Mouse (Mus musculus) ES-CJ7 (cell line): Measurements from ENCODE around the gene Dnajc25.
A peak's percentile ranks its signal among the peaks of the same experiment; 100 is the strongest.

Experiments
- DNase-seq: peaks from one replicate; pipeline ENCODE4 v3.0.0; 2011; ENCODE audit warnings: low read depth, low spot score

The Dnajc25 gene

DNA sequence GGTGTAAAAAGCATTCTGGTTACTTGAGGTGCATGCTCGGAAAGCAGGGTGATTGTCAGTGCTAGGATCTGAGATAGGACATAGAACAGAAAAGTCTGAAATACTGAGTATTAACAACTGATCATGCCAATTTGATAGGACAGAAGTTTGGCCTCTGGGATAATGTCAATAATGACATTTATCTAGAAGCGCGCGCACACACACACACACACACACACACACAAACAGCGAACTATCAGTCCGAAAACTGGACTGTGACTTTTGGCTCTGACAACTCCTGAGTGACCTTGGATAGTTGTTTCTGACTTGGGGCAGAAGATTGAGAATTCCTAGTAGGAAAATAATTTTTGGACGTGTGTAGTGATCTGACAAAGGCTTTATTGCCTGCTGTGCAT lies 8.9 kb downstream of the Dnajc25 start:
- no peak for DNase-seq

DNA sequence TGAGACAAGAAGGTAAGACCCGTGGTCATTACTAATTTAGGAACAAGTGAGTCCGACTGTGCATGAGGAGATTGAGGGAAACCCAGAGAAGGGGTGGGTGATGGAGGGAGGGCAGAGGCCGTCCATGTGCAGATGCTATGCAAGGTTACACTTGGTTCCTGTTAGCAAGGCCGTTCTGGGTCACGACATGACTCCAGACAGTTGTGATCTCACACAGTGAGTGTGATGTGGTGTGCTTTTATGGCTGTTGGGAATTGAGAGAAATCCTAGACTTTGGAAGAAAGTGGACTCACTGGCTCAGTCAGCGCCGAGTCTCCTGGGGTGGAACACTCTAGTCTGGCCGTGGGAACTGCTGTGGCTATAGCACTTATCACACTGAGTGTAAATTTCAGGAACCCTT lies 11.3 kb downstream of the Dnajc25 start:
- DNase-seq: no peak

DNA sequence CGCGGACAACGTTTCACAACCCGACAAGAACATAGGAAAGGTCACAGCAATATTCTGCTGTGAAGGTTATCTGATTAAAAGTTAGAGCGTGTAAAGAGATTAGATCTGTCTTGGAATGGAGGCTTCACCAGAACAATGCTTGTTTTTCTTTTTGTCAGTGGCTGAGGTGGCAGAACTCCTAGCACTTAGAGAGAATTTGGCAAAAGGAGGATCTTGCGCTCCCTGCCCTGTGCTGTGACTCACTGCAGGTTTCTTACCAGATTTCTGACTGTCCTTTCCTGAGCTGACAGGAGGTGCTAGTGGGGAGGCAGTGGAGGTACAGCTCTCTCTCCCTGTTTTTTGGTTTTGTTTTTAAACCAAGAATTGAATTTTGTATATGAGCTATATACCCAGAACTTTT lies 12.2 kb downstream of the Dnajc25 start:
- DNase-seq: no peak

DNA sequence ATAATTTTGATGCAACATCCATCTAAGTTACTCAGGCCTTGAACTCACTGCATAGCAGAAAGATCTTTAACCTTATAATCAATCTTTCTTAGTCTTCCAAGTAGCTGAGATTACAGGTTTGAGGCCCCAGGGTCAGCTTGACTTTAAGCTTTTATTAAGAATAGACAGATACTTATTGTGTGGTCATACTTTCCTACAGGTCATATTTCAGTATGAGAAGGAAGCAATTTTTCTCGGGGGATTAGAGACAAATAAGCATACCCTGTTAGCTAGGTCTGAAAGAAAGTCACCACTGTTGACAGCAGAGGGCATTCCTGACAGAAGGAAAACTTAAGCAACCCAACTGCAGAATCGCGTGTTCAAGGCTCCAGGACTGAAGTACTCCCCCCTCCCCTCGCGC lies 13.1 kb downstream of the Dnajc25 start:
- DNase-seq: no peak

DNA sequence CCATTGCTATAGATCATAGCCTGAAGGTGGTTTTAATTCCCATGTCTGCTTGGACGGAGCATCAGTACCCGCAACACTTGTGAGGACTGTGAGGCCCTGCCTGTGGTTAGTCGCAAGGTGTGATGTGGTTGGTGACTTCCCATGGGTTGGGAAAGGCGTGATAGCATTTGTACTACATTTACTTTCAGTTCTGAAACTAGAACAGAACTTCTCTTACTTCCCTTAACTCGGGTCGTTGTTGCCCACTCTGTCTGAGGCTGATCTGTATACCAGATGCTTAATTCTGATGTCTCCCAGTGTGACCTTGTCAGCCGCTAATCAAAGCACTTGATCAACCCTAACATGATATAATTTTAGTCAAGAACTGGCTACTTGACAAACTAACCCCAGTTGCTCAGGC lies 14.3 kb downstream of the Dnajc25 start:
- DNase-seq: no peak

DNA sequence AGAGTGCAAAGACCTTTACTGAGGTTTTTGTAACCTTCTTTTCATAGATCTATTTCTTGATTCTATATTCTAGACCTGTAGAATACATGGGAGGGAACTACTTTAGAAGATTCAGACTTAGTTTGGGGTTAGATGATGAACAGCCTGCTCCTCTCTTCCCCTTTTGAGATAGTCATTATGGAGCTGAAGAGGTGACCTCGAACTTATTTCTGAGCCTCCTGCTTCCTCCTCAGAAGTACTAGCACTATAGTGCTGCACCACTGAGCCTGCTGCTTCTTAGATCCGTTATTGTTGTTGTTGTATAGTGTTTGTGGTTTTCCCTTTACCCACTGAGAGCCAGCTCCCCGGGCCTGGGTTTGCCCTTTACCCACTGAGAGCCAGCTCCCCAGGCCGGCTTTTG lies 14.8 kb downstream of the Dnajc25 start:
- DNase-seq: no peak

DNA sequence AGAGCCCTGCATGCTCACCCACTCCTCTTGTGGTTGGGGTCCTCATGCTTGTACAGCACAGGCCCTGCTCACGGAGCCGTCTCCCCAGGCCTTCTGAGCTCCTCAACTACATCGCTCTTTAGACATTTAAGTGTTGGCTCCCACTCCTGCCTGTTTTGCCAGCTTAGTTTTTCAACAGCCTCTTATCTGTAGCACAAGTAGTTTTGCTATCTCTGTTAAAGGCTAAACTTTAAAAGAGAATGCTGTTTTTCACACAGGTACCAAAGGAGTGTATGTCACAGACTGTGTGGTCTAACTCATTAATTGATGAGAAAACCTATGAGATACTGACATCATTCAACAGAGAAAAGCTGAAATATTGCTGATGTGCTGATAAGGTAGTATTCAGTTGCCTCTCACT lies 16.6 kb downstream of the Dnajc25 start:
- DNase-seq: no peak

DNA sequence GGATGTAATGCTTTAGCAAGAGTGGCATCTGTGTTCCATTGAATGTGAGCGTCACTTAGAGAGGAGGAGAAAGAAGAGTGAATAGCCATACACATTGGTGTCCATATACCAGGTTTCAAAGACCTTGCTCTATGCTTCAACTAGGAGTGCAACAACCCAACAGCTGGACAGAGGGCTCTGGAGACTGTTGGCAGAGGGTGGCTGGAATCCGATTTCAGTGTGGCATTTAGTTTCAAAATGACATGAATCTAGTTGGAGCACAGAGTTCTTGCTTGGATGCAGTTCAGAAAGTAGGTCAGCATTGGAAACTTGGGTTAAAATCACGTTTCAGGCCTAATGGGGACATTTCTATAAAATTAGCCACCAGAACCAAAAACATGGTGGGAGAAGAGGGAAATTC lies 20.3 kb downstream of the Dnajc25 start:
- DNase-seq: no peak

DNA sequence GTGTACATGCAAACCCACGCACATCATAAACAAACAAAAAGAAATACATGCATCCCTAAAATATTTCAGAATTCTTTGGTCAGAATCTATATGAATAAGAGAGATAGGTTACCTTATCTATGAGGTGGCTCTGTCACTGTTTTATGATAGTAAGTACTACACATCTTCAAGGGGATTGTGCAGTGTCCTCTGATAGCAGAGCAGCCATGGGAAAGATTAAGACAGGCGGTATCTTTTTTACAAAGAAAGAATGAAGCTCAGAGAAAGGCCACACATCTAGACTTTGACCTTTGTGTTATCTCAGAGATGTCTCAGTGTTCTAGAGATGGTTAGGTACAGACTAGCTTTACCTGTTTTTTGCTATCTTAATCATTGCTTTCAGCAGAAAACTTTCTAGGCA lies 22.1 kb downstream of the Dnajc25 start:
- DNase-seq: no peak

DNA sequence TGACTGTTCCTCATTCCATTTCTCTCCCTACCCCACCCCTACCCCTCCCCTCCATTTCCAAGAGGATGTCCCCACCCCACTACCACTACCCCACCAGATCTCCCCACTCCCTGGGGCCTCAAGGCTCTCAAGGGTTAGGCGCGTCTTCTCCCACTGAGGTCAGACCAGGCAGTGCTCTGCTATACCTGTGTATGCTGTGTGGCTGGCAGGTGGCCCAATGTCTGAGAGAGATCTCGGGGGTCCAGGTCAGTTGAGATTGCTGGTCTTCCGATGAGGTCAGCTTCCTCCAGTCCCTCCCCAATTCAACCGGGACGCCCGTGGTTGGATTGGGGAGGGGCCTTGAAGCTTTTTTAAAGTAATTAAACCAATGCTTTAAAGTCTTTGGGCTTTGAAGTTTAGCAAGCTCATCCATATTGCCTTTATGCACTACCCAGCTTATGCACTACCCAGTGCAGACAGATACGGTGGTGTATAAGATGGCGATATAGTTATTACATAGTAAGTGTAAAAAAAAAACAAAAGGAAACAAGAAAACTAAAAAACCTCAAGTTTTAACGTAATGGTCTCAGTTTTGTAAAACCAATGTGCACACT lies 39.6 kb downstream of the Dnajc25 start:
- no peak for DNase-seq

DNA sequence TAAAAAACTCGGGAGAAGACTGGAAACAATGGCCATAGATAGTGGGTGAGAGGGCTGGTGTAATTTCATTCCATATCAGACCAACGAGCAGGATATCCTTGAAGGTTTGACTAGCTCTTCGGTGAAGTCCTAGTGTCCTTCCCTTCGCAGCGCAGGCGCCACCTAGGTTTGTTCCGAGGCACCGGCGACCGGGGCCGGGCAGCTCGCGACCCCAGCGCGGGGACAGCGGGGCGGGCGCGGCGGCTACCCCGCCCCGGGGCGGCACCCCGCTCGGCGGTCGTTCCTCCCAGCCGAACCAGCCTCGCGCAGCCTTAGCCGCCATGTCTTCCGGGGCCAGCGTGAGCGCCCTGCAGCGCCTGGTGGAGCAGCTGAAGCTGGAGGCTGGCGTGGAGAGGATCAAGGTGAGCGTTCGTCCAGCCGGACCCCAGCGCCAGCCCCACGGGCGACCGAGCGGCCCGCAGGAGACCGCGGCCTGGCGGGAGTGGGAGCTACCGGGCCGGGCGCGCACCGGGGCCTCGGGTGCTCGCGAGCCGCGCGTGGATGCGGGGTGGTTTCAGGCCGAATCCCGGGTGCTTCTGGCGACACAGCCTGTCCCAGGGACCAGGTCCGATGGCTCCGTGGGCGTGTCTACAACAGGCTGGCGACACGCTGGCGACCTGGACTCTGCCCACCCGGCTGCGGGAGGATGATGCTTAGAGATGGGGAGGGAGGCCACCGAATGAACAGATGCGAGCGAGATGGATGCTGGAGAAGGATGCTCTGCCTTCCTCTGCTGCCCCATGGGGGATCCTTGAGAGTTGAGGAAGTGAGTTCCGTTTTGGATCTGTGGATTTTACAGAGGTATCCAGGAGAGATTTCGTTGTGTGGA lies 40.3 kb downstream of the Dnajc25 start, which contains the start of gene Gng10:
Gng10 (plus strand) TSS at position 171 of the 868 bp plus-strand sequence.
- DNase-seq: peak; percentile 8

DNA sequence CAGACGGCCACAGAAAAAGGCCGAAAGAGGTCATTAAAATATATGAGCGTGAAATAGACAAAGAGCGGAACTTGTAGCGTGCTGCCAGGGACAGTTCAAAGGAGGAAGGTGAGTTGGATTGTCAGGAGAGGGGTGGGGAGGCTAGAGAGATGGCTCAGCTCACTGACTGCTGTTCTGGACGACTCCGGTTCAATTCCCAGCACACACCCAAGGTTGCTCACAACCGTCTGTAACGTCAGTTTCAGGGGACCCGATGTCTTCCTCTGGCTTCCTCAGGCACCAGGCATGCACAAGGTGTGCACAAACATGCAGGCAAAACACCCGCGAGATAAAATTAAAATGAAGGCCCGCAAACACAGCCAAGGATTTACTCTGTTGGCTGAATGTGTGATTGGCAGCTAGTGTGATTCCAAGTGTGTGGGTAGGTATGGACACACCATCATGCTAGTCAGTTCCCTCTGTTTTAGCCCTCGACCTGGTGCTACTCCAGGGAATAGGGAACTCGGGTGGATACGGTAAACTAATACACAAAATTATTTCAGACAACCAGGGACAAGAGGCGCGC lies 41.0 kb downstream of the Dnajc25 start:
- peak; percentile 22 for DNase-seq

DNA sequence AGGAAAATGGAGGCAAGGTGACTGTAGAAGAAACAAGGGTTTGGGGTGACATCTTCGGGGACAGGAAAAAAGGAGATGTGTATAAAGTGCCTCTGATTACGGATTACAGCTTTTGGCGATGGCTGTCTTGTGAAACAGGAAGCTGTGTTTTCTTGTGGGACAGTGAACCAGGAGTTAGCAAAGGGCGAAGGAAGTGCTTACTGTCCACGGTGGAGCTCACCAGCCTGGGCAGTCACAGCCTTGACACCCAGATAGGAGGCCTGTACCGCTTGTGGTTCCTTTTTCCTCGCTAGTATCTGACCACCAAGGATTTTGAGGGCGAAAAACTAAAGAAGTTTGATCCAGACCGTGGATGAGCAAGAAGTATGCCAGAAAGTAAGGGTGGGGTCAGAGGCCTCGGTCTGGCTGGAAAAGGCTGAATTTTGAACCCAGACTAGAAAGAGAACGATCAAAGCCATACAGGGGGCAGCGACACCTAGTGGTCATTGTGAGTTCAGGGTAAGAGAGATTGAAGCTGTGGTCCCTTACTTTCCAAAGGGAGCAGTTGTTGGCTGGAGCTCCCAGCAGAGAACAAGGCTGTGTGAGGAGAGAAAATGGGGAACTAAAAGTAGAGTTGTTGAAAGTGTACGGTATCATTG lies 41.7 kb downstream of the Dnajc25 start:
- peak; percentile 87 for DNase-seq

DNA sequence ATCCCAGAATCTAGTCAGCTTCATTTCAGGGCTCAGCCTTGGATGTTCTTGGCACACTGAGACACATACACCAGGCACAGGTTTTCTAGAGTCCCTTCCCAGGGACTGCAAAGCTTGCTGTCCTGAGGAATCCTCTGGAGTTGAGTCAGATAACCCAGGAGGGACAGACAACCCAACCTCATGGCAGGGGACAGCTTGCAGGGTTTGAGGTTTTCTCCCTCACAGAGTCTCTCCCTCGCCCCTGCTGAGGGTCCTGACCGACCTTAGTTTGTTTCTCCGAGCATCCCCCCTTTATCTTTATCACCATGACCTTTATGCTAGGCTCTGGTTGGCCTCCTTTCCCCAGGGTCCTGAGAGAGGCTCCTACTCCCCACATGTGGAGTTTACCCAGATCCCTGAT lies 42.7 kb downstream of the Dnajc25 start:
- no peak for DNase-seq

DNA sequence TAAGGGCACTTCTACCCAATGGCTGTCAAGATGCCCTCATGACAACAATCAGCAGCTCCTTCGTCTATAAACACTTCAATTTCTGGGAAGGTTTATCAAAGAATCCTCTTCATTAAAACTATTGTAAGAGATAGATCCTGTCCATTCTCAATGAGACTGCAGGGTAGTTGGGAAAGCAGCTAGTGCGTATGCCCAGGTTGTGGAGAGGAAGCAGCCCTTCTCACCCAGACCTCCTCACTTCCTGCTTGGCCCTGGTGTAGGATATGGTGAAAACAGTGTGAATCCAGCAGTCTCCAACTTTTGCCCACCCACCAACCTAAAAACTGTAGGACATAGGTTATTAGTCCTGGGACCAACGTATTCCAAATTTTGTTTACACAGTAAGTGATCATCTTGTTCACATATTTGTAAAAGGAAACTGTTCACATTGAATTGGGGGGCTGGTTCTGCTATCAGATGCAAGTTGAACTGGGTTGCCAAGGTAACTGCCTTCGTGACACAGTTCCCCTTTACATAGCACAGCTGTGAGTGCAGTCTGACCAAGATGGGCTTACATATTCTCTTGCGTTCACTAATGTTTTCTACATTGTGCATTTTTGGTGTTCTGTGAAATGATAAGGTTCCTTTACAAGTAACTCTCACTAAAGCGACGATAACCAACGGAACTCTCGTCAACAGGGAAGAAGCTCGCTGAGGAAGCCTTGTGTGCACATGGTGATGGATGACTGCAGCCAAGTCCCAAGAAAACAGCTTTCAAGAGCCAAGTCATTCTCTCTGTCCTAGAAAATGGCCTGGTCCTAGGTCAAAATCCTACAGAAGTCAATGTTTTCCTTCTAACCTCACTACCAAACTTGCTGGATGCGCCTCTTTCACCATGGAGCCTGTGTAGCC lies 45.8 kb downstream of the Dnajc25 start:
- DNase-seq: no peak

DNA sequence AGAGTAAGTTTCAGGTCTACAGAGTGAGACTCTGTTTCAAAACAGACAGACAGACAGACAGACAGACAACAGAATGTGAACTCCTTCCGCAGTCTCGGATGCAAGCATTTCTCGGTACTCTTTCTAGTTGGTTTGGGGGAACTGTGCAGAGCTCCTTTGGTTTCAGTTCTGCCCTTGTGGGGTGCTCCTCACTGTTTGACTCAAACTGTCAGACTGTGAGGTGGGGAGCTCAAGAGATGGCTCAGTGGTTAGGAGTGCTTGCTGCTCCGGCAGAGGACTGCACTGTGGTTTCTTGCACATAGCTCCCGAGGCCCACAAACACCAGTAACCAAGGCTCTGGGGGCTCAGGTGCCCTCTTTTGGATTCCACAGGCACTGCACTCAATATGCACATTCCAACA lies 48.2 kb downstream of the Dnajc25 start:
- DNase-seq: no peak

DNA sequence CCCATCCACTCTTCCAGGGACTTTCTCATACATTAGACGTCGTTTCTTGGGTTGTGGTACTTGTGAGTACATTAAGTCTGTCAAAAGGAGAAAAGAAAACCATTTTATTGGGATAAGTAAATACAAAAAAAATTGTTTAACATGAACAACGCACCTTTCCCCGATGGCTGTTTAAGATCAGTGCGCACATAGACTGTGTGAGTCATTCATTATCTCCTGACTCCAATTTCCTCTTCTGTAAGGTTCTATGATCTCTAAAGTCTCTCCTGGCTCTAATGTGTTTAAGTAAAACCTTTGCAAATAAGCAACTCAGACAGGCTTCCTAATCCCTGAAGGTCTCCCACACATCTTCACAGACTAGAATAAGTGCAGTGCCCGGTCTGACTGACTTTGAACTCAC lies 49.0 kb downstream of the Dnajc25 start:
- DNase-seq: no peak

DNA sequence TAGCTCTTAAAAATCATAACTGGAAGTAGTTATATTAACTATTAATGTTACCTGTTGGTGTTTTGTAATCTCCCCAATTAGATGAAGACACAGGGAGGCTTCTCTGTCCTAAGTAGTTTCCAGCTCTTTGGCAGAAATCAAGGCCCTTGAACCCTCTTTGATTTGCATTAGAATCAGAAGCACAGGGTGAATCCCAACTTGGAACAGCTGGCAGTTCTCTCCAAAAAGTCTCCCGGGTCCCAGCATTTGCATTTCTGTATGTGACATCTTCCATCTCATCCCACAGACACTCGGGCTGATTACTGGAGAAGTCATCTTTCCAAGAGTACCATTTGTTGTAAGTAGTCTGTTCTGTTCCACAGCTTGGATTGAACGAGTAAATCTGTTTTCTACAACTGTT lies 52.4 kb downstream of the Dnajc25 start:
- DNase-seq: peak; percentile 58

DNA sequence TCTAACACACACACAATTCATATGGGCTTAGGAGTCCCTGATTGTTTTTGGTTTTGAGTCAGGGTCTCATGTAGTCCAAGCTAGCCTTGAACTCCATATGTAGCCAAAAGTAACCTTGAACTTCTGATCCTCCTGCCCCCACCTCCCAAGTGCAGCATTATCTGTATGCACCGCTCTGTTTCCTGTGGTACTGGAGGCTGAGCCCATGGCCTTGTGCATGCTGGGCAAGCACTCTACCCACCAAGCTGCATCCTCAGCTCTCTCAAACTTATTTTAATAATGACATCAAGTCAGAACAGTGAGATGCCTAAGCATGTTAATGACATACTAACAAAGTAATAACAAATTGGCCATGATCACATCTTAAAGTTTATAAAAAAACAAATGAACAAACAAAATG lies 56.2 kb downstream of the Dnajc25 start:
- no peak for DNase-seq

DNA sequence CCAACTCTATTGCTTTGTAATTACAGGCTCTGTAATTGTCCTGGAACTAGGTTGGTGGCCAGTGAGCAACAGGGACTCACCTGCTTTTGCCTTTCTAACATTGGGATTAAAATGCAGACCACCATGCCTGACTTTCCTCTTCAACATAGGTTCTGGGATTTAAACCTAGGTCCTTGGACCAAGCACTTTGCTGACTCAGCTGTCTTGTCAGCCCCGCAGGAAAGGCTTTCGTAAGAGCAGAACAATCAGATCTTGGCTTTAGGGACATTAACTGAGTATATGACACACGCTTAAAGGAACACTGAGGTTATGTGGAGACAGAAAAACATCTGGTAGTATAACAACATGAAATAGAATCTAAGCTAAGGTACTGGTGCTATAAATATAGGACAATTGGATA lies 63.1 kb downstream of the Dnajc25 start:
- no peak for DNase-seq

DNA sequence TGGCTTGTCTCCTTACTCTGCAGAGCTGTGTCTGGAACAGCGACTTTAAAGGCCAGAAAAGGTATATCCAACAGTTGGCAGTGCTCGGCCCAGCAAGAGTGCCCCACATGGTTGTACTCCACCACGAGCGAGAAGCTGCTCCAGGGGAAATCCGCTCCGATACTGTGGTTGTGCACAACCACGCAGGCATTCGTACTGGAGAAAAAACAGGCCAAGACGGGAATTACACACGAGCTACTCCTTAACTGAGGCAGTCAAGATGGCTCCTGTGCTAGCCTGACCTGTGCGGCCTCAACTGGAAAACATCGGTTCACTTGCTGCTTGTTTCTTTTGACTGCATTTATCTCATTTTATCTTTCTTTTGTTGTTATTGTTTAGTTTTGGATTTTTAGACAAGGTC lies 67.7 kb downstream of the Dnajc25 start:
- peak; percentile 74 for DNase-seq

DNA sequence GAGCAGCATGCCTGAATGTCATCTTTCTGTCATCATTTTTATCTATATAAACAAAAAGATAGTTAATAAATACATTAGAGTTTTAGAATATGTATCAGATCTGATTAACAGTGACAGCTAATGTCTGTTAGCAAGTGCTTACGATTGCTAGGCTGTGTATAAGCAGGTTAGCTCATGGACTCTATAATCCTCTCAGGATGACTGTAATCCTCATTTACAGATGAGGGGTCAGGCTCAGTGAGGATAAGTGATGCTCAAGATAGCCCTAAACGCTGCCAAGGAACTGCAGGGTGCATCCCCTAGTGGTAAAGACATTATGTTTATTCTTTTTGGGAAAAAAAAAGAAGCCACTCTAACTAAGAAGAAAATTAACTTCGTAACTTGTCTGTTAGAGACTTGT lies 74.4 kb downstream of the Dnajc25 start:
- no peak for DNase-seq
